Mouse (Mus musculus): ENCODE results near the gene Rnf24. TPM values are rescaled to one million over a fixed set of nuclear protein-coding genes. Genes with fewer than 3 reads are reported as not detected.
A peak's percentile ranks its signal among the peaks of the same experiment; 100 is the strongest.

The Rnf24 gene
- polyA plus RNA-seq (2015; fragmentation: Nextera tagmentation; extraction: Ambion mirVana): 13.2 and 14.9 TPM in 2 replicates

GRCm38 (mm10) chr2:131352747-131353563, at the start of gene Rnf24:
Rnf24 (minus strand) TSS chr2:131352892.
- no peaks in the 10 kb centered on the region for H3K9me3 ChIP-seq (replicated peaks)
- WGBS: under 1% methylated on average over 52 of the region's 54 CpGs
- H3K27ac ChIP-seq (replicated peaks): peak within 1 kb of the TSS; percentile 98
- peak within 1 kb of the TSS; percentile 69 for H3K4me2 ChIP-seq
- H3K9ac ChIP-seq (replicated peaks): peak within 1 kb of the TSS; percentile 100
- H3K4me1 ChIP-seq: peaks cover 19% of the 10 kb centered on the region
- peak within 1 kb of the TSS; percentile 98 for H3K4me3 ChIP-seq (replicated peaks)
- ATAC-seq (ENCODE audit: low FRiP score): peak; percentile 97
- no peaks in the 10 kb centered on the region for H3K27me3 ChIP-seq (replicated peaks)
- no peaks in the 10 kb centered on the region for H3K36me3 ChIP-seq

GRCm38 (mm10) chr2:131401794-131402495, 49.3 kb upstream of the Rnf24 start:
- H3K4me2 ChIP-seq: no peak overlapping the region
- ATAC-seq (ENCODE audit: low FRiP score): no peak
- H3K27me3 ChIP-seq (replicated peaks): no peaks in the 10 kb centered on the region
- no peaks in the 10 kb centered on the region for H3K9me3 ChIP-seq (replicated peaks)
- H3K36me3 ChIP-seq: no peaks in the 10 kb centered on the region
- 65% methylated on average over 8 of the region's 8 CpGs for WGBS
- no peak overlapping the region for H3K9ac ChIP-seq (replicated peaks)
- no peak overlapping the region for H3K27ac ChIP-seq (replicated peaks)
- no peaks in the 10 kb centered on the region for H3K4me1 ChIP-seq
- no peak overlapping the region for H3K4me3 ChIP-seq (replicated peaks)

GRCm38 (mm10) chr2:131400846-131401245, 48.2 kb upstream of the Rnf24 start:
- Histone ChIP-seq H3K27ac (replicated peaks) (no peak overlapping the region), H3K4me2 (no peak overlapping the region), H3K4me3 (replicated peaks) (no peak overlapping the region), H3K9me3 (replicated peaks) (no peaks in the 10 kb centered on the region), H3K4me1 (no peaks in the 10 kb centered on the region), H3K27me3 (replicated peaks) (no peaks in the 10 kb centered on the region), H3K9ac (replicated peaks) (no peak overlapping the region), H3K36me3 (no peaks in the 10 kb centered on the region)
- no peak for ATAC-seq (ENCODE audit: low FRiP score)
- 90% methylated on average over 2 of the region's 2 CpGs for WGBS

GRCm38 (mm10) chr2:131397323-131397848, 44.7 kb upstream of the Rnf24 start:
- ATAC-seq (ENCODE audit: low FRiP score): no peak
- WGBS: 93% methylated on average over 5 of the region's 5 CpGs

GRCm38 (mm10) chr2:131386350-131386962, 33.8 kb upstream of the Rnf24 start:
- no peaks in the 10 kb centered on the region for H3K4me1 ChIP-seq
- no peaks in the 10 kb centered on the region for H3K9me3 ChIP-seq (replicated peaks)
- no peaks in the 10 kb centered on the region for H3K27me3 ChIP-seq (replicated peaks)
- no peak for ATAC-seq (ENCODE audit: low FRiP score)
- no peak overlapping the region for H3K4me3 ChIP-seq (replicated peaks)
- H3K27ac ChIP-seq (replicated peaks): no peak overlapping the region
- H3K9ac ChIP-seq (replicated peaks): no peak overlapping the region
- no peaks in the 10 kb centered on the region for H3K36me3 ChIP-seq
- no peak overlapping the region for H3K4me2 ChIP-seq
- WGBS: 88% methylated on average over 10 of the region's 10 CpGs

More at GRCm38 (mm10) chr2:131397323-131397848, 44.7 kb upstream of the Rnf24 start:
- H3K4me1 ChIP-seq: no peaks in the 10 kb centered on the region
- H3K27me3 ChIP-seq (replicated peaks): no peaks in the 10 kb centered on the region
- no peak overlapping the region for H3K9ac ChIP-seq (replicated peaks)
- H3K4me3 ChIP-seq (replicated peaks): no peak overlapping the region
- H3K4me2 ChIP-seq: no peak overlapping the region
- H3K36me3 ChIP-seq: no peaks in the 10 kb centered on the region
- H3K27ac ChIP-seq (replicated peaks): no peak overlapping the region
- no peaks in the 10 kb centered on the region for H3K9me3 ChIP-seq (replicated peaks)

- H3K36me3 ChIP-seq: no peaks in the 10 kb centered on the region
- H3K9me3 ChIP-seq (replicated peaks): no peaks in the 10 kb centered on the region
- no peaks in the 10 kb centered on the region for H3K27me3 ChIP-seq (replicated peaks)
- 80% methylated on average over 4 of the region's 4 CpGs for whole genome bisulfite sequencing
- no peak overlapping the region for H3K4me3 ChIP-seq (replicated peaks)
- no peak overlapping the region for H3K4me2 ChIP-seq
- H3K9ac ChIP-seq (replicated peaks): no peak overlapping the region
- H3K4me1 ChIP-seq: no peaks in the 10 kb centered on the region
- ATAC-seq (ENCODE audit: low FRiP score): no peak
- no peak overlapping the region for H3K27ac ChIP-seq (replicated peaks)
These were observed 32.5 kb upstream of the Rnf24 start for GRCm38 (mm10) chr2:131385176-131385575.

- 88% methylated on average over 3 of the region's 3 CpGs for WGBS
- no peaks in the 10 kb centered on the region for H3K9me3 ChIP-seq (replicated peaks)
These were observed 26.8 kb upstream of the Rnf24 start for GRCm38 (mm10) chr2:131379541-131379940.

GRCm38 (mm10) chr2:131378872-131379271, 26.2 kb upstream of the Rnf24 start:
- no peak overlapping the region for H3K27ac ChIP-seq (replicated peaks)
- H3K9ac ChIP-seq (replicated peaks): no peak overlapping the region
- no peak overlapping the region for H3K4me2 ChIP-seq
- no peaks in the 10 kb centered on the region for H3K36me3 ChIP-seq
- H3K4me1 ChIP-seq: no peaks in the 10 kb centered on the region
- H3K27me3 ChIP-seq (replicated peaks): no peaks in the 10 kb centered on the region
- no peak overlapping the region for H3K4me3 ChIP-seq (replicated peaks)
- no peaks in the 10 kb centered on the region for H3K9me3 ChIP-seq (replicated peaks)
- no peak for ATAC-seq (ENCODE audit: low FRiP score)
- WGBS: 96% methylated on average over 5 of the region's 5 CpGs

More at GRCm38 (mm10) chr2:131379541-131379940, 26.8 kb upstream of the Rnf24 start:
- H3K9ac ChIP-seq (replicated peaks): no peak overlapping the region
- no peaks in the 10 kb centered on the region for H3K27me3 ChIP-seq (replicated peaks)
- ATAC-seq (ENCODE audit: low FRiP score): no peak
- no peaks in the 10 kb centered on the region for H3K4me1 ChIP-seq
- H3K4me2 ChIP-seq: no peak overlapping the region
- no peak overlapping the region for H3K27ac ChIP-seq (replicated peaks)
- H3K36me3 ChIP-seq: no peaks in the 10 kb centered on the region
- no peak overlapping the region for H3K4me3 ChIP-seq (replicated peaks)

- H3K4me2 ChIP-seq: no peak overlapping the region
These were observed 24.4 kb upstream of the Rnf24 start for GRCm38 (mm10) chr2:131377055-131377454.

GRCm38 (mm10) chr2:131373656-131374055, 21.0 kb upstream of the Rnf24 start:
- no peak for ATAC-seq (ENCODE audit: low FRiP score)
- no peaks in the 10 kb centered on the region for H3K27me3 ChIP-seq (replicated peaks)
- H3K36me3 ChIP-seq: no peaks in the 10 kb centered on the region
- no peak overlapping the region for H3K27ac ChIP-seq (replicated peaks)
- no peak overlapping the region for H3K4me2 ChIP-seq
- no peak overlapping the region for H3K4me3 ChIP-seq (replicated peaks)
- WGBS: 83% methylated on average over 6 of the region's 6 CpGs
- H3K9ac ChIP-seq (replicated peaks): no peak overlapping the region
- no peaks in the 10 kb centered on the region for H3K4me1 ChIP-seq
- no peaks in the 10 kb centered on the region for H3K9me3 ChIP-seq (replicated peaks)

More at GRCm38 (mm10) chr2:131377055-131377454, 24.4 kb upstream of the Rnf24 start:
- Histone ChIP-seq H3K27me3 (replicated peaks) (no peaks in the 10 kb centered on the region), H3K4me3 (replicated peaks) (no peak overlapping the region), H3K4me1 (no peaks in the 10 kb centered on the region), H3K27ac (replicated peaks) (no peak overlapping the region), H3K9ac (replicated peaks) (no peak overlapping the region), H3K9me3 (replicated peaks) (no peaks in the 10 kb centered on the region), H3K36me3 (no peaks in the 10 kb centered on the region)
- ATAC-seq (ENCODE audit: low FRiP score): no peak
- WGBS: 72% methylated on average over 6 of the region's 6 CpGs

GRCm38 (mm10) chr2:131372276-131372877, 19.7 kb upstream of the Rnf24 start:
- 84% methylated on average over 7 of the region's 7 CpGs for WGBS
- H3K4me2 ChIP-seq: no peak overlapping the region
- no peak overlapping the region for H3K27ac ChIP-seq (replicated peaks)
- no peaks in the 10 kb centered on the region for H3K4me1 ChIP-seq
- H3K4me3 ChIP-seq (replicated peaks): no peak overlapping the region
- H3K9ac ChIP-seq (replicated peaks): no peak overlapping the region
- H3K27me3 ChIP-seq (replicated peaks): no peaks in the 10 kb centered on the region
- H3K9me3 ChIP-seq (replicated peaks): no peaks in the 10 kb centered on the region
- ATAC-seq (ENCODE audit: low FRiP score): no peak
- no peaks in the 10 kb centered on the region for H3K36me3 ChIP-seq
